Mouse (Mus musculus) megakaryocyte, embryonic 14.5 days (primary cell): ENCODE data around the gene Sympk. TPM values are rescaled to one million over a fixed set of nuclear protein-coding genes. Genes with fewer than 3 reads are reported as not detected.

Experiments used
- H3K27me3 ChIP-seq: replicated peaks from 2 replicates; pipeline ENCODE3; 2012; ENCODE audit warnings: inconsistent platforms
- H3K36me3 ChIP-seq: replicated peaks from 2 replicates; pipeline ENCODE3; 2012; ENCODE audit warnings: low read length, inconsistent platforms, mixed read lengths
- H3K4me1 ChIP-seq: 2 replicates; pipeline ENCODE4 v1.6.1; 2012; ENCODE audit warnings: inconsistent platforms
- H3K4me3 ChIP-seq: replicated peaks from 2 replicates; pipeline ENCODE3; 2012; ENCODE audit warnings: moderate library complexity, mild to moderate bottlenecking, inconsistent platforms
- H3K9me3 ChIP-seq: 2 replicates; pipeline ENCODE4 v1.6.1; 2012; ENCODE audit warnings: inconsistent platforms
- FLI1 ChIP-seq: IDR thresholded peaks from 2 replicates; pipeline ENCODE4 v1.6.1; 2012; ENCODE audit warnings: low read length, inconsistent platforms, mixed read lengths
- GATA1 ChIP-seq: IDR thresholded peaks from 3 replicates; pipeline ENCODE4 v1.6.1; 2012; ENCODE audit warnings: mixed read lengths, low read length, inconsistent platforms, borderline replicate concordance
- polyA plus RNA-seq: library from polyadenylated mRNA; stranded (reverse); fragments of >175 nt; gene quantifications from 2 replicates; pipeline ENCODE4 v1.2.3, GENCODE M21; 2012; ENCODE audit warnings: low replicate concordance; ENCODE audit not compliant: insufficient read depth

The Sympk gene
- polyA plus RNA-seq, 1 experiment: 205 TPM

DNA sequence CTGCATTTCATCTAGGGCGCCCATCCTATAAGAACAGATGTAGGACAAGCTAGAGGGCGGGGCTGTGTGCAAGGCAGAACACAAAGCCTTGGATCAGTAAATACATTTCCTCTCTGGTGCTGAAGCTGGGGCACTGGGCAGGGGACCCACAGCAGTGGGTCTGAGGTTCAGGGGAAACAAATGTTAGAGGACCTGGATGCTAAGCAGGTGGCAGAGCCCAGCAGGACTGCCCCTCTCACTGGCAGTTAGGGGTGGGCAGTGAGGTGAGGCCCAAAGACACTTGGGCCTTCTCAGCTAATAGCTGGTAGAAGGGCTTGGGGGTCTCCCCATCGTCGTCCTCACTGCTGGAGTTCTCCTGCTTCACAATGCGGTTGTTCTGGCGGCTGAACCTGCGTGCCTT is 74.6 kb downstream of the Sympk start:
- Histone ChIP-seq H3K4me1 (peaks cover 79% of the 10 kb centered on the region), H3K36me3 (peaks cover 21% of the 10 kb centered on the region), H3K27me3 (peaks cover 45% of the 10 kb centered on the region), H3K4me3 (no peak overlapping the region), H3K9me3 (no peaks in the 10 kb centered on the region)
- TF ChIP-seq GATA1: no peak
- TF ChIP-seq FLI1: no peak

DNA sequence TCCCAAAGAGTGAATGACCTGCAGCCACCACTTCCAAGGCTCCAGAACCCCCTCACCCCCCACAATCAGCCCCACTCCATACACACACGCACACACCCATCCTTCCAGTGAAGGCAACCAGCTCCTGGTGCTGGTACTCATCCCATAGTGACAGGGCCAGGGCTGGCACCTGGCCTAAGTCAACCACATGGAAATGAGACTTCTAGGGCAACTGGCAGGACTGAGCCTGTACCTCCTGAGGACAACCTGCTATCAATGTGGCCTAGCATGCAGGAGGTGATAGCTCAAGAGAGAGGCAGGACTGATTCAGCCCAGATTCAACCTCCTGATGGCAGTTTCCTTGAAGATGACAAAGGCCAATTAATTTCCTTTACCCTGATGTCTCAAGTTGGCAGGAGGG is 76.1 kb downstream of the Sympk start:
- peaks cover 84% of the 10 kb centered on the region for H3K4me1 ChIP-seq
- H3K27me3 ChIP-seq: peaks cover 59% of the 10 kb centered on the region
- TF ChIP-seq GATA1 (no peak), FLI1 (no peak)

DNA sequence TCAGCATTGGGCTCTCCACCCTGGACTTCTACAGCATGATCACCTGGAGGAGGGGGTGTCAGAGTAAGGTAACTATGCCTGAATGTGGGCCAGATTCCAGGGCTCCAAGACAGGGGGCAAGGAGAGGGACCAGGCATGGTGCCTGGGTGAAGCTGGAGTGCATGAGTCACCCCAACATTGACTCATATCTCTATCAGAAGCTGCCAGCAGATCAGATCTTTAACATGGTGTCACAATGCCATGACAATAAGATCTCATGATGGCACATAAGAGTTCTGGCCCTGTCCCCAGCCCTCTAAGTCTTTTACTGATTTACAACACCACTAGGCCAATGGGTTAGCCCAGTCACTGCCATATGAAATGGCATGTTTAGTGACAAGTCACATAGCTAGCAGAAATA is 79.6 kb downstream of the Sympk start:
- TF ChIP-seq FLI1 (no peak), GATA1 (no peak)
- H3K4me1 ChIP-seq: peaks cover 62% of the 10 kb centered on the region
- H3K36me3 ChIP-seq: no peaks in the 10 kb centered on the region
- no peaks in the 10 kb centered on the region for H3K9me3 ChIP-seq
- peaks cover 66% of the 10 kb centered on the region for H3K27me3 ChIP-seq
- H3K4me3 ChIP-seq: no peak overlapping the region

More for the DNA sequence above, 76.1 kb downstream of the Sympk start:
- H3K4me3 ChIP-seq: no peak overlapping the region
- peaks cover 21% of the 10 kb centered on the region for H3K36me3 ChIP-seq
- H3K9me3 ChIP-seq: no peaks in the 10 kb centered on the region

Other genes with a start within 250 kb of the Sympk start
- not detected in 2 replicates for gene Psg19, start 225.9 kb upstream of the Sympk start, polyA plus RNA-seq
- gene Psg17, start 202.8 kb upstream of the Sympk start, polyA plus RNA-seq: not detected in 2 replicates
- 0.79 TPM in 1 of 2 replicates, not detected in the other for gene Mill2, start 184.4 kb upstream of the Sympk start, polyA plus RNA-seq
- gene Pglyrp1, start 153.0 kb upstream of the Sympk start, polyA plus RNA-seq: 14.1 TPM in 1 of 2 replicates, not detected in the other
- 55.0 and 80.2 TPM in 2 replicates for gene Ccdc61, start 114.0 kb upstream of the Sympk start, polyA plus RNA-seq
- 0.02 and 0.64 TPM in 2 replicates for gene Nova2, start 98.5 kb upstream of the Sympk start, polyA plus RNA-seq
- not detected in 2 replicates for gene Nanos2, start 37.0 kb upstream of the Sympk start, polyA plus RNA-seq
- 2.5 and 6.7 TPM in 2 replicates for gene Mypop, start 33.1 kb upstream of the Sympk start, polyA plus RNA-seq
- gene Irf2bp1, start 20.3 kb upstream of the Sympk start, polyA plus RNA-seq: 53.2 and 120 TPM in 2 replicates
- not detected in 2 replicates for gene Foxa3, start 839 bp upstream of the Sympk start, polyA plus RNA-seq
- gene Rsph6a, start 30.3 kb downstream of the Sympk start, polyA plus RNA-seq: not detected in 2 replicates
- 13.4 and 30.3 TPM in 2 replicates for gene Dmwd, start 51.9 kb downstream of the Sympk start, polyA plus RNA-seq
- gene Dmpk, start 59.5 kb downstream of the Sympk start, polyA plus RNA-seq: 7.7 and 25.2 TPM in 2 replicates
- gene Six5, start 70.2 kb downstream of the Sympk start, polyA plus RNA-seq: 11.5 and 23.2 TPM in 2 replicates
- not detected in 2 replicates for gene Gm4969, start 94.0 kb downstream of the Sympk start, polyA plus RNA-seq
- 28.9 and 35.0 TPM in 2 replicates for gene Fbxo46, start 95.5 kb downstream of the Sympk start, polyA plus RNA-seq
- gene Qpctl, start 124.9 kb downstream of the Sympk start, polyA plus RNA-seq: 5.0 and 11.8 TPM in 2 replicates
- gene Snrpd2, start 125.3 kb downstream of the Sympk start, polyA plus RNA-seq: 50.5 and 69.4 TPM in 2 replicates
- gene Gipr, start 141.8 kb downstream of the Sympk start, polyA plus RNA-seq: 1.2 TPM in 2 replicates
- 53.9 and 56.3 TPM in 2 replicates for gene Eml2, start 152.0 kb downstream of the Sympk start, polyA plus RNA-seq
- gene Gpr4, start 188.2 kb downstream of the Sympk start, polyA plus RNA-seq: 0.03 TPM in 1 of 2 replicates, not detected in the other
- gene Opa3, start 204.0 kb downstream of the Sympk start, polyA plus RNA-seq: 7.3 and 11.6 TPM in 2 replicates
- 828 and 2,423 TPM in 2 replicates for gene Vasp, start 247.4 kb downstream of the Sympk start, polyA plus RNA-seq